In the genomic region with DNA sequence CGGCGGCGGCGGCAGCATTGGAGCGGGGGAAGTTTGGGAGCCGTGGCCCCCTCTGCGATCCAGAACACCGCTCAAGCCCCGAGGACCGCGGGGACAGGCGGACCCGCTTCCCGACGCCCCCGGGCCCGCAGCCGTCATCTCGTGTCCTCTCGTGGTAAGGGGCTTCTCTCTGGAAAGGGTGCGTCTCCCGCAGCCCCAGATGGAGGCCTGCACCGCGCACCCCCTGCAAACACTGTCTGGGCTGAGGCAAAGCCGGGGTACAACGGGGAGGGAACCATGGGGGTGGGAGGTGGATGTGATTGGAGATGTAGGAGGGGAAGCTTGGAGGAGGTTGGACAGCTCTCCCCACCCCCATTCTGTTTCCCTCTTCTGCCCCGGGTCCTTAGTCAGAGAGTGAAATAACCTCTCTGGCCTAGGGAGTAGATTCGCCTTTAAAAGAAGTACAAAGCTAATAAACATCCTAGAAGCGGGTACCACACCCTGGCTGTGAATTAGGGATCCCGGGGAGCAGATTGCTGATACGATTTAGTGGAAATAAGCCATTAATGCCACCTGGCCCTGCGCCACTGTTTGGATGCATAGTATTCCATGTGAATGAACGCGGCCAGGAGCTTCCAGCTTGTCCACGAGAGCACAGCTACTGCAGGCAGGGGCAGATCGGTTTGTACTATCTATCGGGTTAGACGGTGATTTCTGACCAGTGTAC, we compare ENCODE assay signal across 8 mouse cellular contexts. TPM values are rescaled to one million over a fixed set of nuclear protein-coding genes. Genes with fewer than 3 reads are reported as not detected.
A peak's percentile ranks its signal among the peaks of the same experiment; 100 is the strongest.
DNase-seq lines count a peak whose midpoint lies in the region; ATAC-seq and TF ChIP-seq lines count a peak whose summit lies in the region.

No protein-coding gene starts in this region.

- peak overlapping the region; percentile 99 for H3K4me2 ChIP-seq in embryonic facial prominence, embryonic 11.5 days (ENCODE audit: low read depth, low read length)
- peak overlapping the region; percentile 96 for H3K4me2 ChIP-seq in heart, embryonic 15.5 days
- peak overlapping the region; percentile 97 for H3K4me2 ChIP-seq in liver, embryonic 16.5 days (ENCODE audit: low read depth, low read length)

- 1% methylated on average over 32 of the region's 38 CpGs for WGBS in embryonic facial prominence, embryonic 11.5 days
- WGBS in heart, embryonic 15.5 days: 2% methylated on average over 38 of the region's 38 CpGs
- 5% methylated on average over 38 of the region's 38 CpGs for WGBS in liver, embryonic 16.5 days (ENCODE audit: insufficient replicate concordance)

- H3K4me3 ChIP-seq in ES-Bruce4 (ENCODE audit: low read depth, low read length): peak overlapping the region; percentile 73
- H3K4me3 ChIP-seq in embryonic facial prominence, embryonic 11.5 days (ENCODE audit: low read depth, low read length): peak overlapping the region; percentile 72
- peak overlapping the region; percentile 71 for H3K4me3 ChIP-seq in heart, embryonic 15.5 days
- peak overlapping the region; percentile 71 for H3K4me3 ChIP-seq in liver, embryonic 16.5 days (ENCODE audit: low read depth, low read length)

- no peaks in the 10 kb centered on the region for H3K9me3 ChIP-seq in ES-Bruce4 (replicated peaks; ENCODE audit: control insufficient read depth, insufficient read depth, low read length, poor library complexity, severe bottlenecking)
- no peaks in the 10 kb centered on the region for H3K9me3 ChIP-seq in embryonic facial prominence, embryonic 11.5 days (replicated peaks; ENCODE audit: control insufficient read depth, low read length)
- no peaks in the 10 kb centered on the region for H3K9me3 ChIP-seq in heart, embryonic 15.5 days (replicated peaks)
- no peaks in the 10 kb centered on the region for H3K9me3 ChIP-seq in liver, embryonic 16.5 days (replicated peaks; ENCODE audit: control insufficient read depth, low read length)

- TF ChIP-seq EP300 in ES-Bruce4 (IDR thresholded peaks at IDR 0.05; ENCODE audit: insufficient read depth, low read depth, low read length): no peak

- no peak for TF ChIP-seq POLR2A in ES-Bruce4 (IDR thresholded peaks at IDR 0.05; ENCODE audit: insufficient read depth, low read length)

- H3K4me1 ChIP-seq in ES-Bruce4 (ENCODE audit: control insufficient read depth, insufficient read depth, low read length): no peaks in the 10 kb centered on the region
- H3K4me1 ChIP-seq in embryonic facial prominence, embryonic 11.5 days (ENCODE audit: control insufficient read depth, insufficient read depth, low read length): no peaks in the 10 kb centered on the region
- H3K4me1 ChIP-seq in heart, embryonic 15.5 days (replicated peaks): peaks cover 15% of the 10 kb centered on the region
- peaks cover 10% of the 10 kb centered on the region for H3K4me1 ChIP-seq in liver, embryonic 16.5 days (ENCODE audit: control insufficient read depth, low read depth, low read length)

- ATAC-seq in embryonic facial prominence, embryonic 11.5 days (replicated peaks; ENCODE audit: insufficient number of reproducible peaks, low FRiP score, low TSS enrichment, low read depth): peak; percentile 91
- ATAC-seq in heart, embryonic 15.5 days (replicated peaks; ENCODE audit: insufficient number of reproducible peaks, insufficient read depth, low FRiP score, low read depth): peak; percentile 58
- ATAC-seq in liver, embryonic 16.5 days (ENCODE audit: low read depth): peak; percentile 20

- H3K36me3 ChIP-seq in ES-Bruce4 (ENCODE audit: control insufficient read depth, insufficient read depth, low read length, poor library complexity, severe bottlenecking): no peaks in the 10 kb centered on the region
- H3K36me3 ChIP-seq in embryonic facial prominence, embryonic 11.5 days (replicated peaks; ENCODE audit: control insufficient read depth, insufficient read depth, low read depth, low read length): no peaks in the 10 kb centered on the region; the same call in 1 of the 2 replicates
- H3K36me3 ChIP-seq in heart, embryonic 15.5 days: no peaks in the 10 kb centered on the region
- no peaks in the 10 kb centered on the region; the same call in 1 of the 2 replicates for H3K36me3 ChIP-seq in liver, embryonic 16.5 days (ENCODE audit: control insufficient read depth, insufficient read depth)

- H3K27me3 ChIP-seq in ES-Bruce4 (ENCODE audit: control insufficient read depth, insufficient read depth, low read length, poor library complexity, severe bottlenecking): no peaks in the 10 kb centered on the region
- H3K27me3 ChIP-seq in embryonic facial prominence, embryonic 11.5 days (ENCODE audit: control insufficient read depth, insufficient read depth, low read length): no peaks in the 10 kb centered on the region
- no peaks in the 10 kb centered on the region for H3K27me3 ChIP-seq in heart, embryonic 15.5 days
- H3K27me3 ChIP-seq in liver, embryonic 16.5 days (ENCODE audit: control insufficient read depth, insufficient read depth, low read depth, low read length): peaks cover 7% of the 10 kb centered on the region

- no peak for TF ChIP-seq CTCF in ES-Bruce4 (IDR thresholded peaks at IDR 0.05; ENCODE audit: low read depth, low read length)

- H3K27ac ChIP-seq in ES-Bruce4 (ENCODE audit: insufficient read depth, low read length): no peak overlapping the region
- H3K27ac ChIP-seq in embryonic facial prominence, embryonic 11.5 days (replicated peaks; ENCODE audit: low read depth, low read length): no peak overlapping the region
- 0 out of 2 replicates have a peak overlapping the region, but pooled peaks have one; percentile 6 for H3K27ac ChIP-seq in heart, embryonic 15.5 days
- no peak overlapping the region for H3K27ac ChIP-seq in liver, embryonic 16.5 days (ENCODE audit: low read length)

- peak overlapping the region; percentile 56 for H3K9ac ChIP-seq in ES-Bruce4 (ENCODE audit: low read depth, poor library complexity, severe bottlenecking)
- H3K9ac ChIP-seq in embryonic facial prominence, embryonic 11.5 days (replicated peaks; ENCODE audit: low read length): peak overlapping the region; percentile 70
- peak overlapping the region; percentile 57 for H3K9ac ChIP-seq in heart, embryonic 15.5 days
- H3K9ac ChIP-seq in liver, embryonic 16.5 days (ENCODE audit: low read depth, low read length): peak overlapping the region; percentile 41

- peak; percentile 66 for DNase-seq in adrenal gland, adult 2 months
- DNase-seq in embryonic facial prominence, embryonic 11.5 days (ENCODE audit: low spot score): peak; percentile 34
- peak; percentile 65 to 71 for DNase-seq in kidney, postnatal 4 days
- DNase-seq in ovary, postnatal 36 days (ENCODE audit: low spot score): peak; percentile 41
- DNase-seq in T-cell, adult 2 months (ENCODE audit: low spot score): no peak

RNA-seq across cellular contexts. Expression of a gene that starts 0.4 kb away (rescaled TPM):
- 6.7 and 8.0 TPM in 2 replicates for polyA plus RNA-seq in ES-Bruce4 (2011; ENCODE audit: insufficient read depth, insufficient read length, low read depth, missing spikeins)
- 1 to 10 TPM; 8.7 to 9.2 TPM for total RNA-seq in adrenal gland, adult 2 months (2021)
- polyA plus RNA-seq in adrenal gland, adult 2 months (2012; rRNA removed): 0.83 and 1.0 TPM in 2 replicates
- 13.5 and 13.8 TPM in 2 replicates for polyA plus RNA-seq in embryonic facial prominence, embryonic 11.5 days (2014; fragmentation: Nextera tagmentation; extraction: Ambion mirVana)
- 2.2 and 2.5 TPM in 2 replicates for polyA plus RNA-seq in heart, embryonic 15.5 days (2015; fragmentation: Nextera tagmentation; extraction: Ambion mirVana)
- polyA plus RNA-seq in liver, embryonic 16.5 days (2015; fragmentation: Nextera tagmentation; extraction: Ambion mirVana): 0.53 and 0.54 TPM in 2 replicates

RNA-seq across cellular contexts. Expression of a gene that starts 0.6 kb away (rescaled TPM):
- 38.9 and 57.6 TPM in 2 replicates for polyA plus RNA-seq in ES-Bruce4 (2011; ENCODE audit: insufficient read depth, insufficient read length, low read depth, missing spikeins)
- 10 to 100 TPM; 19.5 to 20.2 TPM for total RNA-seq in adrenal gland, adult 2 months (2021)
- polyA plus RNA-seq in adrenal gland, adult 2 months (2012; rRNA removed): 9.4 and 9.7 TPM in 2 replicates
- 24.3 and 25.2 TPM in 2 replicates for polyA plus RNA-seq in embryonic facial prominence, embryonic 11.5 days (2014; fragmentation: Nextera tagmentation; extraction: Ambion mirVana)
- 18.6 and 19.4 TPM in 2 replicates for polyA plus RNA-seq in heart, embryonic 15.5 days (2015; fragmentation: Nextera tagmentation; extraction: Ambion mirVana)
- 14.4 and 18.3 TPM in 2 replicates for polyA plus RNA-seq in liver, embryonic 16.5 days (2015; fragmentation: Nextera tagmentation; extraction: Ambion mirVana)

Comparison
In these comparisons a context has a peak if more than half of its experiments do, and no peak if none do; other contexts are left out.
1. ATAC-seq: peak in every context shown above with its lines; median percentile 91 in embryonic facial prominence, embryonic 11.5 days; 58 in heart, embryonic 15.5 days; 20 in liver, embryonic 16.5 days.